Mouse (Mus musculus) 3134 (cell line): ENCODE measurements around the gene Col6a6.

Source experiments
- DNase-seq: peaks from one replicate; pipeline ENCODE4 v3.0.0-alpha.2; 2011; ENCODE audit warnings: low spot score; ENCODE audit not compliant: insufficient read length; ENCODE audit errors: extremely low read depth

Col6a6 gene

DNA sequence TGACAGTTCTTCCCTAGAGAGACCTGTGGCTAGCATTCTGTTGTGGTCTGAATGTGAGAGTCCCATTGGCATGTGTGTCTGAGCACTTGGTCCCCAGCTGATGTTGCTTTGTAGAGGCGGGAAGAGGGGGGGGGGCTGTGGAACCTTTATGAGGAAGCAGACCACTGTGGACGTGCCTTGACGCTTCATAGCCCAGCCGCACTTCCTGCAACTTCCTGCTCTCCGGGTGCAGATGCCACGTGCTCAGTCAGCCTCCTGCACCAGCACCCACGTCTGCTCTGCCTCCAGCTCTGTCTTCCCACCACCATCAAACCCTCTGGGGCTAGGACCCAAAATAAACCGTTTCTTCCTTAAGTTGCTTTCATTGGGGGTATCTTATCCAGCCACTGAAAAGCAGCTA is 24.5 kb downstream of the Col6a6 start:
- no peak for DNase-seq

- DNase-seq: no peak
Measured at GRCm38 (mm10) chr9:105801463-105801862, 26.5 kb downstream of the Col6a6 start.

DNA sequence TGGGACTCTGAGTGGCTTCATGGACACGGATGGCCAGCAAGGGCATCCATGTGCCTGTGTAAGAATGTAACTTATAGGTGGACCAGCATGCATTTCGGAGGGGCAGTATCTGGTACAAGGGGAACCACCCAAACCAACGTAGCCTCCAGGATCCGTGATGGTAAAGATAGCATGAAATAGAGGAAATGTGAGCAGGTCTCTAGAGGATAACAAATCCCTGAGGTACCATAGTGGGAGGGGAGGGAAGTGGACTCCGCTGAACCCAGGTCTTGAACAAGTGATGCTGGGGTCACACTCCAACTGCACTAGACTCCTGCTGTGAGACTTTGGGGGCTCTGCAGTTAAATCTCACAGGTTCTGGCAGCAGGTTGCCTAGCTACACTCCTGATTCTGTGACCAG is 27.7 kb downstream of the Col6a6 start:
- no peak for DNase-seq

GRCm38 (mm10) chr9:105796137-105796536 is 31.8 kb downstream of the Col6a6 start:
- no peak for DNase-seq

DNA sequence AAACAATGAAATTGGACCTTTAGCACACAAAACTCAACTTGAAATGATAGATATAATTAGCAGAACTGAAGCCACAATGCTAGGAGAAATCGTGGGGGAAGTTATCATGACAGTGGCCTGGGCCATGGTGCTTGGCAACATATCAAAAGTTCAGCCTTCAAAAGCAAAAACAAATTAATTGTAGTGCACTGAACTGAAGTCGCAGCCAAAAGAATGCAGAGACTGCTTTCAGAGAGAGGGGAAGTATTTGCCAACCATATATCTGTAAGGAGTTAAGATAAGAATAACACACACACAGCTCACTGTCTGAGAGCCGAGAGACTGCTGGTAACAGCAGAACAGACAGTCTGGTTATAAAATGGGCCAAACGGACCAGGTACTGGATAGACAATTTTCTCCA is 33.0 kb downstream of the Col6a6 start:
- no peak for DNase-seq

DNA sequence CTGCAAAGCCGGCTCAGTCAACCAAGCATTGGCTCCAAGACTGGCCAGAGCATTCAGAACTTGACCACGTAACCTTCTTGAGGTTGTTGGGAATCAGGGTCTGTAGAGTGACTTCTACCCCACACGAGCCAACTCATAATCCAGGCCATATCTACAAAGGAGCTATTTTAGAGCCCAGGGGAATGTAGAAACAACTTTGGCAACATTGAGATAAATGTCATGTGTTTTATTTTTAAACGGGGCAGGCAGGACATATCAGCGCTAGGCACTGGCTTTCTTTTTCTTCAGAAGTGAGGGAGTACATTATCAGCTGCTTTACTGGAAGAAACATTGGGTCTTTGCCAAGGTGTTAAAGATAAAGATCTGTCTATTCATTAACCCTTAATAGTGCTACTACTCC is 36.1 kb downstream of the Col6a6 start:
- DNase-seq: no peak

DNA sequence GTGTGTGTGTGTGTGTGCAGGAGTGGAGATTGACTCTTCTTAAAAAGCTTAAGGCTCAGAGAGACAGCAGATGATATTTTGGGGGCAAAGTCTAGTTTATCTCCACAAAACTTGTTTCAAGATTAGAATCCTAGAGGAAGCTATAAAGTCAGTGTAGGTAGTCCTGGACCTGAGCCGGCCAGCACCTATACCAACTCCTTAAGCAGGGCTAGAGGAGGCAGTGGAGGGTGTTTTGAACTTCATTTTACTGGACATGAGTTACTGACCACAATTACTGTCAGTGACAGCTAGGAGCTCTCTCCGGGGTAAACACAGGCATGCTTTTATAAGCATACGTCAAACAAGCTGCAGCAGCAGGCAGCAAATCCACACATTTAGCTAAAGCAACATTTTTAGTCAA is 39.8 kb downstream of the Col6a6 start:
- no peak for DNase-seq

DNA sequence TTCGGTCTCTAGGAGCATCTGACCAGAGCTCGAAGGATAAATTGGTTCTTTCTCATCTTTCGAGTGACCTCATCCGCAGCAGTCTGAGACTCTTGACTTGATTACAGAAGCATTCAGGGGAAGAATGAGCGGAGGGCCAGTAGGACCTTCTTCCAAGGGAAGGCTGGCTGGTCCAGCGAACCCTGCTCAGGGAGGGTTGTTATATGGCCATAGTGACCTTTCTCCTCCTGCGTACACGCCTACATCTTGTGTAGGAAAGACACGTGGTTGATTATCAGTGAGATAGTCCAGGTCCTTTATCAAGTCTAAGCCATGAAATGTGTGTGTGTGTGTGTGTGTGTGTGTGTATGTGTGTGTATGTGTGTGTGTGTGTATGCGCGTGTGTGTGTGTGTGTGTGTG is 40.2 kb downstream of the Col6a6 start:
- no peak for DNase-seq

- no peak for DNase-seq
Measured at GRCm38 (mm10) chr9:105784026-105784425, 43.9 kb downstream of the Col6a6 start.

DNA sequence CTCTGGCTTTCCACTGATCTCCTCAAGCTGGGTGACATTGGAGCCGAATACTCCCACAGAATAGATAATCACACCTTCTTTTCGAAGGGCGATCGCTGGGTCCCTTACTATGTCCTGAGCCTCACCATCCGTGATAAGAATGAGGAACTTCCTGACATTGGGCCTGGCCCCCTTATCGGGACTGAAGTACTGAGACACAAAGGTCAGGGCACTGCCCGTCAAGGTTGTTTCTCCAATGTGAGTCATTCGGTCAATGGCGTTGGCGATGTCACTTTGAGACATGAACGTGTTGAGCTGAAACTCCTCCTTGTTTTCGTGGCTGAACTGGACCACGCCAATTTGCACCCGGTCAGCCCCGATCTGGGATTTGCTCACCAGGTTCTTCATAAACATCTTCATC is 47.3 kb downstream of the Col6a6 start:
- DNase-seq: no peak

GRCm38 (mm10) chr9:105778741-105779140 is 49.2 kb downstream of the Col6a6 start:
- no peak for DNase-seq

GRCm38 (mm10) chr9:105774878-105775277 is 53.1 kb downstream of the Col6a6 start:
- DNase-seq: no peak

GRCm38 (mm10) chr9:105774321-105774720 is 53.6 kb downstream of the Col6a6 start:
- no peak for DNase-seq

GRCm38 (mm10) chr9:105771380-105771779 is 56.6 kb downstream of the Col6a6 start:
- DNase-seq: no peak

GRCm38 (mm10) chr9:105770690-105771089 is 57.3 kb downstream of the Col6a6 start:
- no peak for DNase-seq

GRCm38 (mm10) chr9:105765891-105766290 is 62.1 kb downstream of the Col6a6 start:
- DNase-seq: no peak

DNA sequence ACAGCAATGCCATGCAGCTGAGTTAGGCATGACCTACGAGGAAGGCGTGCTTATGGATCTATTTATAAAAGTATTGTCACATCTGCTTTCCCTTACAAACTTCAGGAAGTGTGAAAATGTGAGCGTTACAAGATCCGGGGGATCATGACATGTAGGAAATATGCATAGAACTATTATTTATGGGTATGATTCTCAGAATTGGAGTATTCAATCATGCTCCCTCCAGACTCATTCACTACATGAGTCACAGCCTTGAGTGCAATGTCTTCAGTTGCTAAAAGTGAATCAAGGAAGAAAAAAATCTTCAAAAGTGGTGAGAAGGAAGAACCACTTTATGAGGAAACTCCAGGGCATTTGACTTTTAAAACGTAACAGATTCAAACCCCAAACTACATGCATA is 63.3 kb downstream of the Col6a6 start:
- no peak for DNase-seq

DNA sequence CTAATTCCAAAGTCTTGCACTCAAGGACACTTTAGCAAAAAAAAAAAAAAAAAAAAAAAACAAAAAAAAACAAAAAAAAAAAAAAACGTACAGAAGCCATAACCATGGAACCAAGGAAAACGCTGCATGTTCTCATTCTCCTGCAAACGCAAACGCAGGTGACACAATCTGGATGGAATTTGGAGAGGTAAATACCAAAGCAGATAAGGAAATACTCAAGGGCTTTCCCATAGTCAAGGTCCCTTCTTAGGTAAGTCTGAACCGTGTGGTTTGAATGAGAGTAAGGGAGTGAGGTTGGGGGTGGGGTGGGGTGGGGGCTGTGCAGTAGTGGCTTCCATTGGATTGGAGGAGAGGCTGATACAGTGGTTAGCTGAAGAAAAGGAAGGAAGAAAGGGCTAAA is 63.8 kb downstream of the Col6a6 start:
- no peak for DNase-seq

DNA sequence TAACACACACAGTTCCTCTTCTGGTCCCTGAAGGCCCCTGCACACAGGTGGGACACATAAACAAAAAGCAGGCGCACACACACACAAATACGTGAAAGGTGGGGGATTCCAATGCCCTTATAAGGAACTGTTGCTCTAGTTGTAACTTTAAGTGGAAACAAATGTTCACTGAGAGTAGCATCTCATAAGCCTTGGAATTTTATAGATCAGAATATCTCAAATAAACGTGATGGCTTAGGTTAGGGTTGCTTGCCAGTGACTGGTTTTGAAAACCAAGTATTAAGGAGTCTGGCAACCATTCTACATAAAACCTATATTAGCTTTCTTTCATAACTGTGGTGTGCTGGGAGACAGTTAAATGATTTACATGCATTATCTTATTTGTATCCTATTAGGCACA is 64.3 kb downstream of the Col6a6 start:
- DNase-seq: no peak

GRCm38 (mm10) chr9:105762274-105762673 is 65.7 kb downstream of the Col6a6 start:
- DNase-seq: no peak

DNA sequence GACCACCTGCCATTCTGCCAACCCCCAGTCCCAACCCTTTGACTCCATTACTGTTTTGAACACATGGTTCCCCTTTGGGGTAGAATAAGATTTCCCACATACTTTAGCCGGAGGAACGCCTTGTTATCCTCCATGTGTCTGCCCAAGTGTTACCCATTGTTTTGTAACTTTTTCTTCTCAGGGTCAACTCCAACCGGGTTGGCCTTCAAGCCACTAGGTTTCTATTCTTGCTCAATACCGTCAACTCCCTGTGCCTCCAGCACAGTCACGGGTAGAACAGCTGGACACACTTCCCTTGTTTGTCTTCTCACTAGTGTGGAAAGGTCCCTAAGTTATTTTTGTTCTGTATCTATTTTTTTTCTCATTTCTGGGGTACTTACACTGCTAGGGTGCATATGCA is 69.1 kb downstream of the Col6a6 start:
- no peak for DNase-seq

DNA sequence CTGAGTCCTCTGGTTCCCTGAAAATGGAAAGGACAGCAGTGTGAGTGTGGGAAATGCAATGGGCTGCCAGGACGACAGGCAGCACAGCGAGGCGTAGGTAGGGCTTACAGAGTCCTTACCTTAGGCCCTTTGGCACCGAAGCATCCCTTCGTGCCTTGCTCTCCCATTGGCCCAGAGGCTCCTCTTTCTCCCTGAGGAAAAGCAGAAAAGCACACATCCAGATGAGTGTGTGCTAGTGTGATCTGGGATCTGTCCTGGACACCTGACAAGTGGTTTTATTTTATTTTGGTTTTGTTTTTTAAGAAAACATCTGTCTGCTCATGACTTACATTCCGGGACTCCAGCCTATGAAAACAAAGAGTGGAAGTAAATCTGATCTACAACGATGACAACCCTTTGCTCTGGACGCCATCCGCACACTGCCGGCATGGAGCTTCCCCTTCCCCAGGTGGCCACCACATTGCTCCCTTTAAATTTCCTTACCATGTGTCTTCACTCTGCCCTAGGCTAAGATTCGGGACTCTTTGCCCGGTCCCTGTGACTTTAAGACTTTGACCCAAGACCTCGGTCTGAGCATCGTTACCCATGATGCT is 69.7 kb downstream of the Col6a6 start:
- no peak for DNase-seq

GRCm38 (mm10) chr9:105754256-105754655 is 73.7 kb downstream of the Col6a6 start:
- DNase-seq: no peak
